Mouse (Mus musculus) embryonic facial prominence, embryonic 11.5 days (tissue): Measurements from ENCODE around the gene Olfr15. TPM values are rescaled to one million over a fixed set of nuclear protein-coding genes. Genes with fewer than 3 reads are reported as not detected.
A peak's percentile ranks its signal among the peaks of the same experiment; 100 is the strongest.

Experiments
- ATAC-seq: fragments of 200-750 bp; cut with Nextera tagmentation; replicated peaks from 2 replicates; pipeline ENCODE4 v1.8.0; 2017; ENCODE audit warnings: low read depth; ENCODE audit not compliant: insufficient number of reproducible peaks, low FRiP score, low TSS enrichment
- DNase-seq: peaks from one replicate; pipeline ENCODE4 v3.0.0-alpha.2; 2015; ENCODE audit warnings: low spot score
- H3K27ac ChIP-seq: fragments of 300-500 bp; sonication (generic); replicated peaks from 2 replicates; pipeline ENCODE4 v1.5.1; 2014; ENCODE audit warnings: mild to moderate bottlenecking, low read depth, low read length, control low read depth
- H3K27me3 ChIP-seq: fragments of 300-500 bp; sonication (generic); 2 replicates; pipeline ENCODE4 v1.6.1; 2014; ENCODE audit warnings: mild to moderate bottlenecking, low read length, moderate library complexity, mixed read lengths; ENCODE audit not compliant: control insufficient read depth, insufficient read depth
- H3K36me3 ChIP-seq: fragments of 300-500 bp; sonication (generic); replicated peaks from 2 replicates; pipeline ENCODE4 v1.6.1; 2014; ENCODE audit warnings: low read depth, mild to moderate bottlenecking, low read length, moderate library complexity, mixed read lengths; ENCODE audit not compliant: control insufficient read depth, insufficient read depth
- H3K4me1 ChIP-seq: fragments of 300-500 bp; sonication (generic); 2 replicates; pipeline ENCODE4 v1.6.1; 2014; ENCODE audit warnings: low read length, mixed read lengths; ENCODE audit not compliant: control insufficient read depth, insufficient read depth
- H3K4me2 ChIP-seq: fragments of 300-500 bp; sonication (generic); 2 replicates; pipeline ENCODE4 v1.6.1; 2014; ENCODE audit warnings: low read depth, mild to moderate bottlenecking, control low read depth, low read length, moderate library complexity
- H3K4me3 ChIP-seq: fragments of 300-500 bp; sonication (generic); 2 replicates; pipeline ENCODE4 v1.5.1; 2014; ENCODE audit warnings: low read depth, low read length, control low read depth
- H3K9ac ChIP-seq: fragments of 300-500 bp; sonication (generic); replicated peaks from 2 replicates; pipeline ENCODE4 v1.6.1; 2014; ENCODE audit warnings: mild to moderate bottlenecking, control low read depth, low read length
- H3K9me3 ChIP-seq: fragments of 300-500 bp; sonication (generic); replicated peaks from 2 replicates; pipeline ENCODE4 v1.6.1; 2016; ENCODE audit warnings: mild to moderate bottlenecking, low read length, inconsistent platforms, mixed read lengths; ENCODE audit not compliant: control insufficient read depth
- WGBS: fragments of 180-500 bp; shearing (Covaris S2); extraction: QIAGEN DNeasy Blood & Tissue Kit; methylation state at CpG from one replicate; pipeline ENCODE4 v1.1.7; 2014; 5-methylcytosine and 5-hydroxymethylcytosine counted together
- polyA plus RNA-seq: library from polyadenylated mRNA; unstranded; fragments of >200 nt; fragmentation: Nextera tagmentation; extraction: Ambion mirVana; gene quantifications from 2 replicates; pipeline ENCODE4 v1.2.1, GENCODE M21; 2014

The Olfr15 gene
- polyA plus RNA-seq, 1 experiment from 2014 or later, result 0.11 TPM

DNA sequence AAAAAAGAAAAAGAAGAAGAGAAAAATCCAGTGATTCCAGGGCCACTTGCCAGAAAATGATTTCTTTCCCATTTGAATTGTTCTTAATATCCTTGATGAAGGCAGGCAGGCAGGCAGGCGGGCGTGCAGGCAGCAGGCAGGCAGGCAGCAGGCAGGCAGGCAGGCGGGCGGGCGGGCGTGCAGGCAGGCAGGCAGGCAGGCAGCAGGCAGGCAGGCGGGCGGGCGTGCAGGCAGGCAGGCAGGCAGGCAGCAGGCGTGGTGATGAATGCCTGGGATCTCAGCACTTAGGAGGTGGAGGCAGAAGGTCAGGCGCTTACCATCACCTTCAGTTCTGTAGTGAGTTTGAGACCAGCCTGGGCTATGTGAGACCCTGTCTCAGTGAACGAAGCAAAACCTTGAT lies 21.9 kb downstream of the Olfr15 start:
- H3K27ac ChIP-seq, result no peak overlapping the region
- no peaks in the 10 kb centered on the region for H3K9me3 ChIP-seq
- H3K4me2 ChIP-seq, result no peak overlapping the region
- no peak for ATAC-seq
- 31% methylated on average over 12 of the region's 12 CpGs for WGBS
- H3K27me3 ChIP-seq, result no peaks in the 10 kb centered on the region
- no peaks in the 10 kb centered on the region for H3K4me1 ChIP-seq
- H3K9ac ChIP-seq, result no peak overlapping the region
- DNase-seq, result no peak
- H3K4me3 ChIP-seq, result no peak overlapping the region
- H3K36me3 ChIP-seq, result no peaks in the 10 kb centered on the region

DNA sequence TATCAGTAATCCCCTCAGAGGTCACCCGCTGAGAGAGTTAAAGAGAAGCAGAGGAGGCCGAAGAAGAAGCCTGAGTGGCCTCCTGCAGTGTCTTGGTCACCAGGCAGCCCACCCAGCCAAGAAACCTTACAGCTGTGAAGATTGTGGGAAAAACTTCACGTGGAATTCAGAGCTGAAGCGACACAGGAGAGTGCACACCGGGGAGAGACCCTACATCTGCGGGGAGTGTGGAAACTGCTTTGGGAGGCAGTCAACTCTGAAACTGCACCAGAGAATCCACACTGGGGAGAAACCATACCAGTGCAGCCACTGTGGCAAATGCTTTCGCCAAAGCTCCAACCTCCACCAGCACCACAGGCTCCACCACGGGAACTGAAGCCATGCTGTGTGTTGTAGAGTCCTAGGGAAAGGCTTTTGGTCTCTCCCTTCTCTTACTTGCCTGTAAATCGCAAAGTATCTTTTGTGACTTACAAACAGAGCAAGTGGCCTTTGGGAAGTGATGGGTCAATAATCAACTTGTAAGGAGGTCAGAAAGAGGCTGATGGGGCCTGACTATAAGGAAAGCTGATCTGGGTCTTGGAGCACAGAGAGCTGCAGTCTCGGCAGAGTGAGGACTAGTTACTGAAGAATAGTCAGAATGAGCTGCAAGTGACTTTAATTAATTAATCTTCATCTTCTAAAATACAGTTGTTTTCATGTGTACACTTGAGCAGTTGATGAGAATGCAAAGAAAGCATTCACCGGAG lies 23.9 kb downstream of the Olfr15 start:
- no peaks in the 10 kb centered on the region for H3K9me3 ChIP-seq
- H3K27ac ChIP-seq, result no peak overlapping the region
- H3K9ac ChIP-seq, result no peak overlapping the region
- no peaks in the 10 kb centered on the region for H3K4me1 ChIP-seq
- H3K4me3 ChIP-seq, result no peak overlapping the region
- no peaks in the 10 kb centered on the region for H3K36me3 ChIP-seq
- ATAC-seq (no peak), DNase-seq (no peak)
- no peaks in the 10 kb centered on the region for H3K27me3 ChIP-seq
- no peak overlapping the region for H3K4me2 ChIP-seq
- WGBS, result 64% methylated on average over 11 of the region's 11 CpGs

DNA sequence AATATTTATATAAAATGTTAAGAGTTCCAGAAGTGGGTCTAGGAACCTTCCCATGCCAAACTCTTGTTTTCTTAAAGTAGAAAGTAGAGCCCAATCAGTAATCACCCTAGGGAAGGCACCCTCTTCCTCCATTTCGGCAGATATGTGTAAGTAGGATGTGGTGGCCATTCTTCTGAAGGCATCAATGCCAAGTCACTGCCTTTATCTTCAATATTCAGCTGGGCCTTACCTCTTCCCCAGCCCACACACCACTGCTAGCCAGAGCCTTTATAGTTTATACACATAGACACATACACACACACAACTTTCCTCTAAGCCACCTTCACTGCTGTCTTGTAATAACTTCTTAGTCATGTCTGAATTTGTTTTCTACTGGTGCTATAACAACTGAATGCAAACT lies 25.1 kb downstream of the Olfr15 start:
- ATAC-seq, result no peak
- no peaks in the 10 kb centered on the region for H3K9me3 ChIP-seq
- H3K36me3 ChIP-seq, result no peaks in the 10 kb centered on the region

DNA sequence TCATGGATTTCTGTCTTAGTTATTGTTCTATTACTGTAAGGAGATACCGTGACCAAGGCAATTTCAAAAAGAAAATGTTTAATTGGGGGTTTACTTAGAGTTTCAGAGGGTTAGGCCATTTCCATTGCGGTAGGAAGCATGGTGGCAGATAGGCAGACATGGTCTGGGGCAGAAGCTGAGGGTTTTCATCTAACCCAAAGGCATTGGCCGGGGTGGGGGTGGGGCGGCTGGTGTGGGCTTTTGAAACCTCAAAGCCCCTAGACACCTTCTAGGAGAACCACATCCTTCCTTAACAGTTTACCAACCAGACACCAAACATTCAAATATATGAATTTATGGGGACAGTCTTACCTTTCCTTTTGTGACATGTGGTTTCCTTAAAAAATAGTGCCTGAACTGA lies 28.6 kb downstream of the Olfr15 start:
- H3K4me2 ChIP-seq, result no peak overlapping the region
- no peaks in the 10 kb centered on the region for H3K27me3 ChIP-seq
- H3K9ac ChIP-seq, result no peak overlapping the region
- 89% methylated on average over 4 of the region's 4 CpGs for WGBS
- no peak overlapping the region for H3K4me3 ChIP-seq
- H3K9me3 ChIP-seq, result no peaks in the 10 kb centered on the region
- DNase-seq (no peak), ATAC-seq (no peak)
- H3K36me3 ChIP-seq, result no peaks in the 10 kb centered on the region
- H3K27ac ChIP-seq, result no peak overlapping the region
- no peaks in the 10 kb centered on the region for H3K4me1 ChIP-seq

More for the DNA sequence above, 25.1 kb downstream of the Olfr15 start:
- no peak for DNase-seq
- no peak overlapping the region for H3K4me3 ChIP-seq
- no peak overlapping the region for H3K9ac ChIP-seq
- no peak overlapping the region for H3K4me2 ChIP-seq
- H3K27ac ChIP-seq, result no peak overlapping the region
- 83% methylated on average over 1 of the region's 1 CpGs for WGBS
- H3K4me1 ChIP-seq, result no peaks in the 10 kb centered on the region
- H3K27me3 ChIP-seq, result no peaks in the 10 kb centered on the region

DNA sequence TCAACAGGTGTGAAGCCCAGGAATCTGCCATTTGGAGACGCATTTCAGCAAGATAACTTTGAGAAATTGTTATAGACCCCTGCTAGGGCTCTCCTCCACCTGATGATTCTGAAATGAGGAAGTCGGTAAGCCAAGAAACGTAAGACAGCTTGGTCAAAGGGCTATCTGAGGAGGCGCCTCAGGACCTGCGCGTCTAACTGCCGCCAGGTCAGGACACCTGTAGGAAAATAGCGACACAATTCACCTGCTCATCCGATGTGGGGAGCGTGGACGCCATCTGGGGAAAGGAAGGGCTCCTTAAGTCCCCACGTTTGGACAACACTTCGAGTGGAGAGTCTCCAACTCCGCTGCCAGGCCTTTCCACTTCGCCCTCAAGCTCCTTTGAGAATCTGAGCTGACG lies 41.1 kb downstream of the Olfr15 start:
- no peak for DNase-seq
- H3K9me3 ChIP-seq, result no peaks in the 10 kb centered on the region
- peak overlapping the region; percentile 61 for H3K9ac ChIP-seq
- peak; percentile 17; the same call in 1 of the 2 replicates for ATAC-seq
- no peaks in the 10 kb centered on the region for H3K4me1 ChIP-seq
- H3K36me3 ChIP-seq, result no peaks in the 10 kb centered on the region
- peak overlapping the region; percentile 77 for H3K4me2 ChIP-seq
- peak overlapping the region; percentile 53 for H3K4me3 ChIP-seq
- WGBS, result 3% methylated on average over 16 of the region's 16 CpGs
- H3K27ac ChIP-seq, result no peak overlapping the region
- H3K27me3 ChIP-seq, result no peaks in the 10 kb centered on the region

DNA sequence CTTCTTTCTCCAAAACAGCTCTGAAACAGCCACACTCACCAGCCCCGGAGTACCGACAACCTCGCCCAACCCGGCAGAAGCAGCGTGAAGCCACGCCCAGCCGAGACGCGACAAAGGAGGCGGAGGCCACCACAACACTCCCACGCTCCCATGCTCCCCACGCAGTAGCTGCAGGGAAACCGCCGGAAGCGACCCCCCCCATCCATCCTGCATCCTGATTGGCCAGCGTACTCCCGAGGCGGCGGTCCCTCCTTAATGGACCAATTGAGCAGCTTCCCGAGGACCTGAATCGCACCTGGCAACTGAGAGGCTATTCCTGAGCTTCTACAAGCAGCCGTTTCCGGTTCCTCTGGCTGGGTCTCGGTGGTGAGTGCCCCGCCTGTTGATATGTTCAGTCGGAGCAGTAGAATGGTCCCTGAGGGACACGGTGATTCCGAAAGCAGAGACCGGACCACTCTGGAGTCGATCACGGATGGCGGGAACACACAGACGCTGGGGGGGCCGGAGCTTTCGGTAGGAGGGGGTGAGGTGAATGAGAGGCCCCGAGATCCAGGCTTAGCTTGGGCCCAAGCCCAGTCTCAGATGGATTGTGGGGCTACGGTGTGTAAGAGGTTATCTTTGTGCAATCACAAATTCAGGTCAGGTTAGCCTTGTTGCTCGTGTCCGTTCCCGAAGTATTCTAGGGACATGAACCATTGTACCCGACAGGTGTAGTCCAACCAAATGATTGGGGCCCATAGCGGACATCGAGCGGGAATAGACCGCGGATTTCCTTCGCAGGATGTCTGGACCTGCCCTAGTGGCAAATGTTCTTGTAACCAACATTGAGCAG lies 41.8 kb downstream of the Olfr15 start, which contains the start of gene Naa60:
TSS of gene Naa60 (plus strand) at position 160 of the 832 bp plus-strand sequence.
- H3K27ac ChIP-seq, result no peak within 1 kb of the TSS
- no peaks in the 10 kb centered on the region for H3K4me1 ChIP-seq
- DNase-seq (peak; percentile 93), ATAC-seq (peak; percentile 98)
- peak within 1 kb of the TSS; percentile 77 for H3K4me2 ChIP-seq
- no peaks in the 10 kb centered on the region for H3K9me3 ChIP-seq
- peak within 1 kb of the TSS; percentile 53 for H3K4me3 ChIP-seq
- H3K36me3 ChIP-seq, result no peaks in the 10 kb centered on the region
- peak within 1 kb of the TSS; percentile 73 for H3K9ac ChIP-seq
- no peaks in the 10 kb centered on the region for H3K27me3 ChIP-seq
- 4% methylated on average over 47 of the region's 47 CpGs for WGBS

DNA sequence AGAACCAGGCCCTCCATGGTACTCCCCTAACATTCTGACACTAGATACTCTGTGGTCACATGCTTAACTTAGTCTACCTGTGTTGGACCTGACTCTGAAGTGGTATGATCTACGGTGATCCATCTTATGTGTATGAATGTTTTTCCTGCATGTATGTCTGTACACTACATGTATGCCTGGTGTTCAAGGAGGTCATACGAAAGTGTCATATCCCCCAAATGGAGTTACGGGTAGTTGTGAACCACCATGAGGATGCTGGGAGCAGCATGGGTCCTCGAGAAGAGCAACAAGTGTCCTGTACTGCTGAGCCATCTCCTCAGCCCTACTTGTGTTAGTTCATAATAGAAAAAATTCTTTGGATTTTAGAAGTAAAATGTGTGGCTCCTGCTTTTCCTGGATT lies 45.7 kb downstream of the Olfr15 start:
- H3K9ac ChIP-seq, result no peak overlapping the region
- no peak overlapping the region for H3K27ac ChIP-seq
- H3K4me2 ChIP-seq, result no peak overlapping the region
- H3K4me3 ChIP-seq, result no peak overlapping the region
- no peaks in the 10 kb centered on the region for H3K27me3 ChIP-seq
- 92% methylated on average over 4 of the region's 4 CpGs for WGBS
- H3K9me3 ChIP-seq, result no peaks in the 10 kb centered on the region
- H3K36me3 ChIP-seq, result no peaks in the 10 kb centered on the region
- DNase-seq (no peak), ATAC-seq (no peak)
- no peaks in the 10 kb centered on the region for H3K4me1 ChIP-seq
